Mouse (Mus musculus) cerebellum, adult 11-12 months (tissue): ENCODE measurements around the gene Prdm10.

Source experiments
- DNase-seq: peaks from one replicate; pipeline ENCODE4 v3.0.0; 2022

Prdm10 gene

GRCm38 (mm10) chr9:31376661-31377060 is 96.3 kb downstream of the Prdm10 start:
- no peak for DNase-seq

GRCm38 (mm10) chr9:31384786-31385499 is 104.6 kb downstream of the Prdm10 start:
- peak; percentile 21 for DNase-seq

GRCm38 (mm10) chr9:31385500-31385869 is 105.1 kb downstream of the Prdm10 start:
- DNase-seq, result peak; percentile 33

- DNase-seq, result peak; percentile 93
Observed at GRCm38 (mm10) chr9:31385947-31386354, 105.6 kb downstream of the Prdm10 start, which contains the start of gene Nfrkb. Gene Nfrkb (plus strand): TSS chr9:31386192.

GRCm38 (mm10) chr9:31386368-31387180 is 106.2 kb downstream of the Prdm10 start:
- no peak for DNase-seq

GRCm38 (mm10) chr9:31387206-31387605 is 106.9 kb downstream of the Prdm10 start:
- no peak for DNase-seq

GRCm38 (mm10) chr9:31400441-31400840 is 120.1 kb downstream of the Prdm10 start:
- DNase-seq, result no peak

GRCm38 (mm10) chr9:31404311-31404710 is 124.0 kb downstream of the Prdm10 start:
- DNase-seq, result no peak

GRCm38 (mm10) chr9:31405217-31405616 is 124.9 kb downstream of the Prdm10 start:
- DNase-seq, result no peak

- no peak for DNase-seq
Observed at GRCm38 (mm10) chr9:31412165-31412564, 131.8 kb downstream of the Prdm10 start.

GRCm38 (mm10) chr9:31418821-31419220 is 138.5 kb downstream of the Prdm10 start:
- DNase-seq, result no peak

GRCm38 (mm10) chr9:31422143-31422542 is 141.8 kb downstream of the Prdm10 start:
- DNase-seq, result no peak

GRCm38 (mm10) chr9:31428971-31429370 is 148.6 kb downstream of the Prdm10 start:
- DNase-seq, result no peak

GRCm38 (mm10) chr9:31430011-31430410 is 149.7 kb downstream of the Prdm10 start:
- DNase-seq, result no peak
